1 mouse cellular context compared by ENCODE assay signal in genomic region chr9:123940628-123941027, GRCm38 (mm10).
TF ChIP-seq lines count a peak whose summit lies in the region.

No protein-coding gene starts in this region.

TF ChIP-seq in CH12.LX, 34 proteins besides CTCF, POLR2A, EP300 and RAD21:
- no peak for TF ChIP-seq MAZ (IDR thresholded peaks at IDR 0.05; ENCODE audit: low read depth, low read length)
- TF ChIP-seq GABPA (IDR thresholded peaks at IDR 0.05; ENCODE audit: insufficient replicate concordance, low read depth, low read length): no peak
